Mouse (Mus musculus) embryo, embryonic 10 days (tissue): ENCODE measurements around the gene Fzd4.

Experiments
- DNase-seq: peaks from one replicate; pipeline ENCODE4 v3.0.0-alpha.2; 2015; ENCODE audit warnings: low spot score

The Fzd4 gene

DNA sequence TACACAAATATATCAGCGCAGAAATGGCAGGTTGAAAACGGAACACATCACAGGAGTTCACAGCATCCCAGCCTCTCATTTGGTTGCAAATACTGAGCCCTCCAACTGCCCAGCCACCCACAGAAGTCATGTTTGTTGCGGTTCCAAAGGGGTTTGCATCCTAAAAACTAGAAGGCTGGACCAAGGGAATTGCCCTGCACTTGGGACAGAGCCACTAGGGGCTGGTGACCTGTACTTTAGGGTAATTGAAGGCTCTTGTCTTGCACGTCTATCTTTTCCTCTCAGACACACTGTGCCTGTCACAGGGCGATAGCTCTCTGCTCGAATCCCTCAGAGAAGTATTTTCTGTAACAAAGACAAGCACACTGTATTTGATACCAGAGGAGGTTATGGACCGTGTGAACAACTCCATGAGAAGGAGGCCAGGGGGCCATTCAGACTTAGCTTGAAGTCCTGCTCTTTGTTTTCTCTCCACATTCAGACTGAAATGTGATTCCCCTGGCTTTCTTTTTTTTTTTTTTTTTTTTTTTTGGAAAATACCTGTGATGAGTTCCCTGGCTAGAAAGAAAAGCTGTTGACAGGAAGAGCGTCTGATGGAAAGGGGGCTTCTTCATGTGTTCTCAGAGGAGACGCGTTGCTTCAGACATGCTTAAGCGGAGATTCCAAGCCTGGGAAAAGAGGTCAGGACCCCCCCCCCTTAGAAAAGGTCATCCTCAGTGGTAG lies 2.9 kb upstream of the Fzd4 start:
- DNase-seq, result no peak

DNA sequence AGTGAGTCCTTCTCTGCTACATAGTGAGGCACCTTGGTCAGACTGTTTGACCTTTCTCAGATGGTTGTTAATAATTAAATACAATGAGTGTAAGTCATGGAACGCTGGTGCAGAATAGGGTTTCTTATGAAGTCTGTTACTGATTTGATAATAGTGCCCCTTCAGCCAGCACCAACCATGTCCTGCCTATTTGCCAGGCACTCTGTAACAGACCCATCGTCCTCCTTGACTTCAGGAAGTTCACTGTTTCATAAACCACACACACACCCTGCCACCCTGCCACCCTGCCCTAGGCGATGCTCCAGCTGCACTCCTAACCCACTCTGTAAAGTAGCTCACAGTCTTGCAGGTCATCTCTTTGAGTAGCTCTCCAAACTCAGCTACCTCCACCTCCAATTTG lies 2.2 kb upstream of the Fzd4 start:
- DNase-seq, result no peak

DNA sequence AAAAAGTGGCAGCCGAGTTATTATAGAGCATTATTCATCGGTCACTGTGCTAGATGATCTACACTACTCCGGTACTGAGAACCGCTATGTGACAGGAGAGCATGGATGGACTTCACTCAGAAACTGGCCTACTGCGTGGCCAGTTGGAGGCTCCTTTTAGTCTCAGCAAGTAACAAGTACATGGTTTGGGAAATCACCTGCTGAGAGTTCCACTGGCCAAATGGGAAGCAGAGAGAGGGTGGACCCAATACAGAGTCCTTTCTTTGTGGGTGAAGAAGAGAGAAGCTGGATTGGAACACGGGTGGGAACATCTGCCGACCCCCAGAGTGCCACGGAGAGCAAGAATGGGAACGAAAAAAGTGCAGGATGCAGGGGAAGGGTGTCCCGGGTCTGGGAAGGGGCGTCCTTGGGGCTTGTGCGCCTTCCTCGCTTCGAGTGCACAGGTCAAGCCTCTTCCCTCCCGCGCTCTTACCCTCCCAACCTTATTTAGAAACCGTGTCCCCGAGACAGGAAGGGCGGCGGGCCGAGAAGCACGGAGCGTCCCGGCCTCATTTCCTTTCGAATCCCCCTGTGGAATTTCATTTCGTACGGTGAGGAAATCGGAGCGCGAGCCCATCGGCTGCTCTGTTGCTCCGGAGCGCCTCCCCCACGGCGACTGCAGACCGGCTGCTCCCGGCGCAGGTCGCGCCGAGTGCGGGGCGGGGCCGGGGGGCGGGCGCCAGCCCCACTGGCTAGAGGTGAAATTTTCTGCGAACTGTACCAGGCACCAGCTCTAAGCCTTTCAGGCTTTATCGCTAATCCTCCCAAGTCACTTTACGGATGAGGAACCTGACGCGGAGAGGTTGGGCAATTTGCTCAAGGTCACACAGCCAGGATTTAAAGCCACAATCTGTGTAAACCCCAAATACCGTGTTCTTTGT lies 842 bp upstream of the Fzd4 start:
- DNase-seq, result peak; percentile 77

GRCm38 (mm10) chr7:89404734-89405440 lies 732 bp downstream of the Fzd4 start:
- peak; percentile 63 for DNase-seq

- DNase-seq, result no peak
Measured at GRCm38 (mm10) chr7:89406011-89406410, 1.9 kb downstream of the Fzd4 start.

DNA sequence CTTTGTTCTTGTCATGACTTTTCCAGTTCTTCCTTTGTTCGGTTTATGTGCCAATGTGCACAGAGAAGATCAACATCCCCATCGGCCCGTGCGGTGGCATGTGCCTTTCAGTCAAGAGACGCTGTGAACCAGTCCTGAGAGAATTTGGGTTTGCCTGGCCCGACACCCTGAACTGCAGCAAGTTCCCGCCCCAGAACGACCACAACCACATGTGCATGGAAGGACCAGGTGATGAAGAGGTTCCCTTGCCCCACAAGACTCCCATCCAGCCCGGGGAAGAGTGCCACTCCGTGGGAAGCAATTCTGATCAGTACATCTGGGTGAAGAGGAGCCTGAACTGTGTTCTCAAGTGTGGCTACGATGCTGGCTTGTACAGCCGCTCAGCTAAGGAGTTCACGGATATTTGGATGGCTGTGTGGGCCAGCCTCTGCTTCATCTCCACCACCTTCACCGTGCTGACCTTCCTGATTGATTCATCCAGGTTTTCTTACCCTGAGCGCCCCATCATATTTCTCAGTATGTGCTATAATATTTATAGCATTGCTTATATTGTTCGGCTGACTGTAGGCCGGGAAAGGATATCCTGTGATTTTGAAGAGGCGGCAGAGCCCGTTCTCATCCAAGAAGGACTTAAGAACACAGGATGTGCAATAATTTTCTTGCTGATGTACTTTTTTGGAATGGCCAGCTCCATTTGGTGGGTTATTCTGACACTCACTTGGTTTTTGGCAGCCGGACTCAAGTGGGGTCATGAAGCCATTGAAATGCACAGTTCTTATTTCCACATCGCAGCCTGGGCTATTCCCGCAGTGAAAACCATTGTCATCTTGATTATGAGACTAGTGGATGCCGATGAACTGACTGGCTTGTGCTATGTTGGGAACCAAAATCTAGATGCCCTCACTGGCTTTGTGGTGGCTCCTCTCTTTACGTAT lies 3.1 kb downstream of the Fzd4 start:
- DNase-seq, result no peak

GRCm38 (mm10) chr7:89410294-89410693 lies 6.1 kb downstream of the Fzd4 start:
- DNase-seq, result no peak

GRCm38 (mm10) chr7:89411346-89411745 lies 7.2 kb downstream of the Fzd4 start:
- DNase-seq, result no peak

DNA sequence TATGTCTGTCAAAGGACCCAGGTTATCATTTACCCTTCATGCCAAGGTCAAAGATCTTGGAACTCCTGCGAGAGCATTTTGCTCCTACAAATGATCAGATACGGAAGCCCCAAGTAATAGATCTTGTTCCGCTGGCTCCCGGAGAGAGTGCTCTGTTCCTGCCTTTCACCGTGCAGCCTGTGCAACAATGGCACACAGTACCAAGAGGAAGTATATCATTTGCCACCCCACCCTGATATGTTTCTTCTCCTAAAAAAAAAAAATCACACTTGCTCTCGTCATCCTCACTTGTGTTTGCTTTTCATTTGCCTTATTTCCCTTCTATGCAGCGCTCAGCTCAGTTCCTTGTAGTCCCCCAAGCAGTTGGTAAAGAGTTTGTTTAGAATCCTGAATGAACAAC lies 7.9 kb downstream of the Fzd4 start:
- no peak for DNase-seq

DNA sequence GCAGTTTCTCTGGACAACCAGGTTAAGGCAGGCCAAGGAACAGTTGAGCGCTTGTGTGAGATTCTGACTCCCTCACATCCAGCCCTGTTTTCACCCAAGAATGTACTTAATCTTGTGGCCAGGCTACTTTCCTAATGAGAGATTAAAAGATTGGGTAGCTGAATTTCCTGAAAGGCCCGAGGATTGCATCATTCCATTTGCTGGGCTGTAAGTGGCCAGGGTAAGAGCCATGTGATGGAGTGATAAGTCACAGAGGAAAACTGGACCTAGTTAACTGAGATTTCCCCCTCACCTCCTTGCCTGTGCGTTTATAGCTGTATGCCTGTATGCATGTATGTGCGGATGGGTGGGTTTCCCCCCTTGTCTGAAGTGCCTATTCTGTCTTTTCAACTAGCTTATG lies 11.9 kb downstream of the Fzd4 start:
- DNase-seq, result no peak

GRCm38 (mm10) chr7:89417707-89418106 lies 13.6 kb downstream of the Fzd4 start:
- no peak for DNase-seq

DNA sequence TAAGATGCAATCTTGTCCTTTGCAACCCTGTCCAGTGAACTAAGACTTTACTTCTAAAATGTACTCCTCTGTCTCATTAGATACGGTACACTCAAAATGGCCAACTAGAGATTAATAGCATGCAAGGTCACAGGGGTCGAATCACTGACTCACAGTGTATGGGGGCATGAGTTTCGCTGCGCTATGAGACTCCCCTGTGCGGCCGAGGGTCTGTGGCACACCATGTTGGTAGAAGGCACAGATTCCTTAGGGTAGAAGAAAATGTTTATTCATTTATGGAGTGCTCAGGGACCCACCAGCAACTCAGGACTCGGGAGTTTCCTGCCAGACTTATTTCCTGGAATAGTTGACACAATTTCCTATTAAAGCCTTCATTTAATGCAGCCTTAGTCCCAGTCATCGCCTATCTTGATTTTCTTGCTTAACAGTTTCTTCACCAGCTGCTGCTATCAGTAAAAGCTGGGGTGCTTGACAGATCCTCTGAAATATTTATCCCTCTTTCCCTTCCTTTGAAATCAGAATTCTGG lies 14.0 kb downstream of the Fzd4 start:
- DNase-seq, result peak; percentile 41

DNA sequence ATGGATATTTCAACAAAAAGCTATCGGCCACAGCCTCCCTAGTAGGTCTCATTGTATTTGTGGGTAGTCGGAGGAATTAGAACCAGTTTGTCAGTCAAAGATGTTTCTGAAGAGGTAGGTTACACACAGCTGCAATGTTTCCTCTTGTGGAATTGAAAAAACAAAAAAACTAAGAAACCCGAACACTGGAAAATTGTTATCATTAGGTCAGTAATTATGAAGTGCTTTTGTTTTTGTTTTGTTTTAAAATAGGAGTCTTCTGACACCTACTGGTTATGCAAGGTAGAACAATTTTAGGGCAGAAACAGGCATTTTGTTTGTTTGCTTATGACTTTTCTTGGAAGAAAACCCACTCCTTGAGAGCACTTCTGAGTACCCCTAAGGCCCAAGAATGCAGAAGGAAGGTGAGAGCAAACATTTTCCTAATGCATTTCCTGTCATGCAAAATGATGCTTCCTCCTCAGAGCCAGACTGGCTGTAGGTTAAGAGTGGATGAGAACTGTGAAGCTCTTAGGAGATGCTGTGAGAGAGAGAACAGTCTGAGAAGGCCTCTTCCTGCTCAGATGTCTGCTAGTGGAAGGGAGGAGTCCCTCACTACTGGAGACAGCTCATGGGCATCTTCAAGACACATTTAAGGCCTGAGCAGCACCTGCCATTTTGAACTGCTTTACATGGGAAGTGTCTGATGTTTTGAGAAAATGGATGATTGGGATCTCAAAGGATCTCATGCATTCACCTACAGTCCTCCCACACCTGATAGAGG lies 14.9 kb downstream of the Fzd4 start:
- no peak for DNase-seq

- DNase-seq, result no peak
Measured at GRCm38 (mm10) chr7:89421294-89421693, 17.1 kb downstream of the Fzd4 start.

GRCm38 (mm10) chr7:89422650-89423049 lies 18.5 kb downstream of the Fzd4 start:
- peak; percentile 35 for DNase-seq

GRCm38 (mm10) chr7:89423194-89423593 lies 19.0 kb downstream of the Fzd4 start:
- DNase-seq, result peak; percentile 75

GRCm38 (mm10) chr7:89423688-89424255 lies 19.6 kb downstream of the Fzd4 start:
- peak; percentile 30 for DNase-seq

DNA sequence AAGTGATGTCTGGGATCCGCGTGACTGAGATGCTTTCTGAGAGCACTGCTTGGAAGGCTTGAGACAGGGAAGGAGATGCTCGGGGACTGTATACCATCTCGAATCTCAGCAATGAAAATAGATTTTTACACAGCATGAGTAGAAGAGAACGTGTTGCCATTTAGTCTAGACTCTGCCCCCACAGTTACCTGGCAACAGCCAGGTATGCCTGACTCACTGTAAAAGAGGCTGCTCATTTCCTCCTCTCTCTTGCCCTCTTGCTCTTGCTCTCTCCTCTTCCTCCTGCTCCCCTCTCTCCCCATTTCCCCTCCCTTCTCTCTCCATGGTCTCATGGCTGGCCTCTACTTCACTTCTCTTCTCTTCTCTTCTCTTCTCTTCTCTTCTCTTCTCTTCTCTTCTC lies 20.5 kb downstream of the Fzd4 start:
- no peak for DNase-seq

DNA sequence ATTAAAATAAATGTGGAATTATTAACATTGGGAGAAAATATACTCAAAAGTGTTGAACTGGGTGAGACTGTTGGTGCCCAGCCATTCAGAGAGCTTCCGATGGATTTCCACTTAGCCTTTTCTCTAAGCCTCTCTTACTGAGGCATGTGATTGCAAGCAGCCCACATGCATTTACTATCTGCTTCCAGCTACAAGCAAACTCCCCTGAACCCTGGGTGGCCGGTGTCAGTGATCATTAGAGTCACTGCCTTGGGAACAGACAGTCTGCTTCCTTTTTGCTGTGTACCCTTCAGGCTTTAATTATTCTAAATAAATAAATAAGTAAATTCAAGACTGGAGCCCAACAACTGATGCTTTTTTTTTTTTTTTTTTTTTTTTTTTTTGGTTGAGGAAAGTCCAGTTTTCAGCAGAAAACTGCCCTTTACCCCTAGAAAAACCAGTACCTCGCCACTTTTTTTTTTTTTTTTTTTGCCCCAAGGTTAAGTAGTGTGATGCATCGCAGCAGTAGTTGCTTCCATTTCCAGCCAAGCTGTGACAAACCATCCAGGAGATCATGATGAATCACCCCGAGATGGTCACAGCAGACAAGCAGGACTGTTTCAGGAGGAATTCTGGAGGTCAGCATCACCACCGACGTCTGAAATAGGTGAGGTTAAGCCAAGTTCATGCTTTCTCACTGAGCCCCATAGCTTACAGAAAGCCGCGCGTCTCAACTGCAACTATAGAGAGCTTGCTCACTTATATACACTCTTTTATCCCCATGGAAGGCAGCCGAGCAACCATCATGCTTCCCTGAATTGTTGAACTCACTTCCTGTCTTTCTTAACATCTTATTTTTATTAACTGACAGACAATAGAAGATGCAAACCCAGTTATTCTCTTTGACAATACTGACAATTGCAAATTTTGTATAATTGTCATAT lies 21.9 kb downstream of the Fzd4 start:
- peak; percentile 54 for DNase-seq
